Mouse (Mus musculus) heart, embryonic 13.5 days (tissue): Measurements from ENCODE around the gene Ubp1. TPM values are rescaled to one million over a fixed set of nuclear protein-coding genes. Genes with fewer than 3 reads are reported as not detected.
"Not testable (repeated sequence)": the region's sequence is repeated elsewhere in the genome, so short reads cannot be mapped to it uniquely, and the experiment has no call there.

Experiments used
- ATAC-seq: fragments of 200-750 bp; cut with Nextera tagmentation; 2 replicates; pipeline ENCODE4 v1.8.0; 2017; ENCODE audit warnings: moderate TSS enrichment; ENCODE audit not compliant: insufficient number of reproducible peaks, low FRiP score, low TSS enrichment; ENCODE audit errors: extremely low read depth
- H3K27ac ChIP-seq: fragments of 300-500 bp; sonication (generic); replicated peaks from 2 replicates; pipeline ENCODE4 v1.5.1; 2015; ENCODE audit warnings: moderate library complexity, mild to moderate bottlenecking, inconsistent platforms
- H3K27me3 ChIP-seq: fragments of 300-500 bp; sonication (generic); replicated peaks from 2 replicates; pipeline ENCODE4 v1.6.1; 2015; ENCODE audit warnings: mild to moderate bottlenecking, inconsistent platforms
- H3K36me3 ChIP-seq: fragments of 300-500 bp; sonication (generic); 2 replicates; pipeline ENCODE4 v1.6.1; 2015; ENCODE audit warnings: mild to moderate bottlenecking, inconsistent platforms
- H3K4me1 ChIP-seq: fragments of 300-500 bp; sonication (generic); 2 replicates; pipeline ENCODE4 v1.6.1; 2015; ENCODE audit warnings: inconsistent platforms
- H3K4me2 ChIP-seq: fragments of 300-500 bp; sonication (generic); 2 replicates; pipeline ENCODE4 v1.6.1; 2015; ENCODE audit warnings: inconsistent platforms, mild to moderate bottlenecking, moderate library complexity
- H3K4me3 ChIP-seq: fragments of 300-500 bp; sonication (generic); 2 replicates; pipeline ENCODE4 v1.5.1; 2015; ENCODE audit warnings: moderate library complexity, mild to moderate bottlenecking, inconsistent platforms
- H3K9ac ChIP-seq: fragments of 300-500 bp; sonication (generic); 2 replicates; pipeline ENCODE4 v1.6.1; 2015; ENCODE audit warnings: inconsistent platforms, mild to moderate bottlenecking, moderate library complexity
- H3K9me3 ChIP-seq: fragments of 300-500 bp; sonication (generic); 2 replicates; pipeline ENCODE4 v1.6.1; 2016; ENCODE audit warnings: inconsistent platforms
- WGBS: fragments of 180-500 bp; shearing (Covaris S2); methylation state at CpG from one replicate; pipeline ENCODE4 v1.1.7; 2015; ENCODE audit warnings: mixed read lengths; 5-methylcytosine and 5-hydroxymethylcytosine counted together
- polyA plus RNA-seq: library from polyadenylated mRNA; unstranded; fragments of >200 nt; fragmentation: Nextera tagmentation; extraction: Ambion mirVana; gene quantifications from 2 replicates; pipeline ENCODE4 v1.2.1, GENCODE M21; 2015

The Ubp1 gene
- 21.1 and 22.2 TPM in 2 replicates for polyA plus RNA-seq

DNA sequence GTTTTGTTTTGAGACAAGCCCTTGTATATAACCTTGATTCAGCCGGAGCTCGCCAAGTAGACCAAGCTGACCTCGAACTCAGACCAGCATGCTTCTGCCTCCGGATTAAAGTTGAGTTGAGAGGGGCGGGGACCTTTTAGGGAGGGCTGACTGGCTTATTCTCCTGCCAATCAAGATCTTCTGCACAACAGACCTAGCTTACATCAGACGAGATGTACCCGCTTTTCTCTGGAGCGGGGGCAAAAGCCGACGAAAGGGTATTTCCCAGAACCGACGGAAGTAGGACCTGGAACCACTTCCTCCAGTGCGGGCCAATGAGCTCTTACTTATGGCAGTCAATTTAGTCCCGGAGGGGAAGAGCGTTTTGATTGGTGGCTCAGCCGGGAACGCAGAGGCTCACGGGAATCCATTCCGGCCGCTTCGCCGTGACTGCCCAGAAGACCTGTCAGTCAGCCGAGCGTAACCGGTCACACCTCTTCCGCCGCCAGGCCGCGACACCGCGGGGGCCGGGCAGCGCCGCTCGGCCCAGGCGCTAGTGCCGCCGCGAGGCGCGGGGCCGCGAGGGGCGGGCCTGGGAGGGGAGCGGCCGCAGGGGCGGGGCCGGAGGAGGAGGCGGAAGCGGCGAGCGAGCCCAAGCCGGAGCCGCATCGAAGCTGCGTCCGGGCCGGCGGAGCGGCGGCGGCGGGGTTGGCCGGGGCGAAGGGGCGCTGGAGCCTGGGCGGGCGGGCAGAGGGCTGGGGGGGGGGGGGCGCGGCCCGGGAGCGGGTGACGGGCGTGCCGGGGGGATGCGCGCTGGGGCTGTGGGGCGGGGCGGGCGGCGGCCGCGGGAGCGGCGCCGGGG, at the start of gene Ubp1:
Ubp1 (plus strand) TSS at position 401 of the 841 bp plus-strand sequence.
- peak; percentile 97 for ATAC-seq
- Histone ChIP-seq H3K27ac (peak within 1 kb of the TSS; percentile 93), H3K36me3 (no peaks in the 10 kb centered on the region), H3K9ac (peak within 1 kb of the TSS; percentile 99), H3K9me3 (no peaks in the 10 kb centered on the region), H3K27me3 (no peaks in the 10 kb centered on the region; the same call in 1 of the 2 replicates), H3K4me2 (peak within 1 kb of the TSS; percentile 90), H3K4me3 (peak within 1 kb of the TSS; percentile 99), H3K4me1 (peaks cover 42% of the 10 kb centered on the region)
- WGBS: under 1% methylated on average over 42 of the region's 86 CpGs

- Histone ChIP-seq H3K36me3 (peaks cover 79% of the 10 kb centered on the region), H3K27ac (no peak overlapping the region), H3K9me3 (no peaks in the 10 kb centered on the region), H3K4me3 (no peak overlapping the region), H3K4me1 (peaks cover 3% of the 10 kb centered on the region; the same call in 1 of the 2 replicates), H3K9ac (no peak overlapping the region), H3K27me3 (no peaks in the 10 kb centered on the region), H3K4me2 (no peak overlapping the region)
- ATAC-seq: no peak
- WGBS: 91% methylated on average over 3 of the region's 3 CpGs
Observed at GRCm38 (mm10) chr9:113894903-113895302, 35.8 kb upstream of the Ubp1 start.

- WGBS: 64% methylated on average over 4 of the region's 4 CpGs
- Histone ChIP-seq H3K36me3 (peaks cover 78% of the 10 kb centered on the region), H3K4me1 (no peaks in the 10 kb centered on the region; the same call in 1 of the 2 replicates), H3K27ac (peak overlapping the region; percentile 44), H3K4me2 (no peak overlapping the region), H3K4me3 (no peak overlapping the region), H3K9ac (no peak overlapping the region), H3K27me3 (no peaks in the 10 kb centered on the region), H3K9me3 (no peaks in the 10 kb centered on the region)
- no peak for ATAC-seq
Observed at GRCm38 (mm10) chr9:113903136-113903535, 27.6 kb upstream of the Ubp1 start.

- H3K4me2 ChIP-seq, H3K4me3 ChIP-seq, H3K4me1 ChIP-seq, H3K9me3 ChIP-seq, ATAC-seq, H3K27me3 ChIP-seq, H3K27ac ChIP-seq, H3K9ac ChIP-seq: not testable (repeated sequence)
- WGBS: 94% methylated on average over 6 of the region's 6 CpGs
- peaks cover 86% of the 10 kb centered on the region for H3K36me3 ChIP-seq
Observed at GRCm38 (mm10) chr9:113904315-113904714, 26.4 kb upstream of the Ubp1 start.

DNA sequence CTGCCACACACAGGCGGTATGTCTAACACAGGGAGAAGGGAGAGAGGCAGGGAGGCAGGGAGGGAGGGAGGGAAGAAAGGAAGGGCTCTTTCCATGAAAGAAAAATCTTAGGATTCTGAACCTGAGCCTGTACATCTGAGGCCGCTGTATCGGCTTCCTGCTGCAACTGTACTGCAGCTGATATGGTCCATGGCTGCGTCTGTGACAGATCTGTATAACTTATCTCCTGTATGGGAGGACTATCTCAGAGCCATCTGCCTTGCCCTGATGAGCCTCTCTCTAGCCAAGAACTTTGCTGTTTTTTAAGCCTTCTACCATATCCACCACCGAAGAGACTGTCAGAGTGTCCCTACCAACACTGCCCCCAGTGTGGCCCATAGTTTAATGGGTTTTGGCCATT, 14.9 kb upstream of the Ubp1 start:
- Histone ChIP-seq H3K27me3 (no peaks in the 10 kb centered on the region), H3K9ac (no peak overlapping the region), H3K27ac (no peak overlapping the region), H3K4me1 (no peaks in the 10 kb centered on the region), H3K9me3 (no peaks in the 10 kb centered on the region; the same call in 1 of the 2 replicates), H3K36me3 (peaks cover 69% of the 10 kb centered on the region), H3K4me3 (no peak overlapping the region), H3K4me2 (no peak overlapping the region)
- 73% methylated on average over 5 of the region's 5 CpGs for WGBS
- ATAC-seq: no peak

- ATAC-seq: no peak
- Histone ChIP-seq H3K4me1 (no peaks in the 10 kb centered on the region), H3K27me3 (no peaks in the 10 kb centered on the region; the same call in 1 of the 2 replicates), H3K4me3 (no peak overlapping the region), H3K9ac (no peak overlapping the region), H3K36me3 (peaks cover 51% of the 10 kb centered on the region), H3K4me2 (no peak overlapping the region), H3K27ac (no peak overlapping the region), H3K9me3 (no peaks in the 10 kb centered on the region)
- WGBS: 89% methylated on average over 5 of the region's 5 CpGs
Observed at GRCm38 (mm10) chr9:113922677-113923076, 8.1 kb upstream of the Ubp1 start.

DNA sequence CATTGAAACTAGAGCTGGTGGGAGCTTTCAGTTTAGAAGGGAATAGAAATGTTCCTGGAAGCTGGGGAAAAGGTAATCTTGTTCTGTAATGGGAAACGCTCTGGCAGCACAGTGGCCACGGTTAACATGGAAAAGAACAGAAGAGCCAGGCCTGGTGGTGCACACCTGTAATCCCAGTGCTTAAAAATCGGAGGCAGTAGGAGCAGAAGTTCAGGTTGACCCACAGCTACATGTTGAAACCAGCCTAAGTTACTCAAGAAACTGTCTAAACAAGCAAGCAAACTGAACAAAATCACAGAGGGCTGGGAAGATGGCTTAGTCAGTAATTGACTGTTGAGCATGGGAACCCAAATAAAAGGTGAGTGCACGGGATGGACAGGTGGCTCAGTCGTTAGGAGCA, 5.9 kb upstream of the Ubp1 start:
- no peak overlapping the region for H3K4me3 ChIP-seq
- H3K27ac ChIP-seq: no peak overlapping the region
- H3K4me2 ChIP-seq: no peak overlapping the region
- H3K27me3 ChIP-seq: no peaks in the 10 kb centered on the region; the same call in 1 of the 2 replicates
- ATAC-seq: no peak
- H3K36me3 ChIP-seq: peaks cover 43% of the 10 kb centered on the region
- H3K4me1 ChIP-seq: peaks cover under 1% of the 10 kb centered on the region; the same call in 1 of the 2 replicates
- 85% methylated on average over 5 of the region's 5 CpGs for WGBS
- H3K9ac ChIP-seq: no peak overlapping the region
- H3K9me3 ChIP-seq: no peaks in the 10 kb centered on the region

DNA sequence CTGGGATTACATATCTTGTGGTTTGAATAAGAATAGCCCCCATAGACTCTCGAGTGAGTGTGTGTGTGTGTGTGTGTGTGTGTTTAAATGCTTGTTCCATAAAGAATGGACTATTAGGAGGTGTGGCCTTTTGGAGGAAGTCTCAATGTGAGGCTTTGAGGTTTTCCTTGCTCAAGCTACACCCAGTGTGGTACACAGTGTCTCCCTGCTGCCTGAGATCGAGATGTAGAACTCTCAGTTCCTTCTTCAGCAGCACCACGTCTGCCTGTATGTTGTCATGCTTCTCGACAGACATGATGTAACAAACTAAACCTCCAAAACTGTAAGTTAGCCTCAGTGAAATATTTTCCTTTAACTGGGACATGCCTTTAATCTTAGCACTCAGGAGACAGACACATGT, 2.1 kb upstream of the Ubp1 start:
- Histone ChIP-seq H3K9ac (no peak overlapping the region), H3K4me3 (no peak overlapping the region), H3K36me3 (peaks cover 14% of the 10 kb centered on the region), H3K27me3 (no peaks in the 10 kb centered on the region; the same call in 1 of the 2 replicates), H3K4me2 (no peak overlapping the region), H3K4me1 (peaks cover 21% of the 10 kb centered on the region), H3K9me3 (no peaks in the 10 kb centered on the region), H3K27ac (no peak overlapping the region)
- no peak for ATAC-seq
- 86% methylated on average over 4 of the region's 4 CpGs for WGBS

GRCm38 (mm10) chr9:113929676-113930075, 1.1 kb upstream of the Ubp1 start:
- no peak for ATAC-seq
- H3K4me3 ChIP-seq: peak overlapping the region; percentile 99

GRCm38 (mm10) chr9:113931375-113932099, 803 bp downstream of the Ubp1 start:
- peak overlapping the region; percentile 99 for H3K4me3 ChIP-seq
- WGBS: under 1% methylated on average over 64 of the region's 91 CpGs
- peak overlapping the region; percentile 93 for H3K27ac ChIP-seq
- peaks cover 50% of the 10 kb centered on the region for H3K4me1 ChIP-seq
- no peaks in the 10 kb centered on the region for H3K36me3 ChIP-seq
- H3K9ac ChIP-seq: peak overlapping the region; percentile 99
- no peaks in the 10 kb centered on the region for H3K9me3 ChIP-seq
- ATAC-seq: peak; percentile 64
- peak overlapping the region; percentile 90 for H3K4me2 ChIP-seq
- no peaks in the 10 kb centered on the region for H3K27me3 ChIP-seq

More at GRCm38 (mm10) chr9:113929676-113930075, 1.1 kb upstream of the Ubp1 start:
- Histone ChIP-seq H3K27ac (no peak overlapping the region), H3K27me3 (no peaks in the 10 kb centered on the region; the same call in 1 of the 2 replicates), H3K36me3 (peaks cover 5% of the 10 kb centered on the region), H3K9ac (peak overlapping the region; percentile 75; the same call in 1 of the 2 replicates), H3K4me1 (peaks cover 31% of the 10 kb centered on the region), H3K4me2 (peak overlapping the region; percentile 78), H3K9me3 (no peaks in the 10 kb centered on the region)
- WGBS: 81% methylated on average over 1 of the region's 1 CpGs

- Histone ChIP-seq H3K36me3 (no peaks in the 10 kb centered on the region), H3K27me3 (no peaks in the 10 kb centered on the region), H3K27ac (peak overlapping the region; percentile 93), H3K4me1 (peaks cover 54% of the 10 kb centered on the region), H3K4me2 (peak overlapping the region; percentile 90), H3K9ac (peak overlapping the region; percentile 99), H3K9me3 (no peaks in the 10 kb centered on the region), H3K4me3 (peak overlapping the region; percentile 99)
- WGBS: under 1% methylated on average over 8 of the region's 8 CpGs
- ATAC-seq: no peak
Observed at GRCm38 (mm10) chr9:113932100-113932470, 1.4 kb downstream of the Ubp1 start.
